Mouse (Mus musculus): Measurements from ENCODE around the gene Tmem265. TPM values are rescaled to one million over a fixed set of nuclear protein-coding genes. Genes with fewer than 3 reads are reported as not detected.

Tmem265 gene
- polyA plus RNA-seq, 1 experiment: not detected

- TF ChIP-seq SRF (IDR thresholded peaks at IDR 0.05; ENCODE audit: control insufficient read depth, insufficient read length, low read depth) (no peak), MYOD1 (IDR thresholded peaks at IDR 0.05; ENCODE audit: control insufficient read depth in 1 of 3, insufficient read length in 2 of 3, low read depth in 2 of 3) (no peak), MAX (IDR thresholded peaks at IDR 0.05; ENCODE audit: low read depth) (no peak), CEBPB (IDR thresholded peaks at IDR 0.05; ENCODE audit: insufficient read depth, poor library complexity, severe bottlenecking) (no peak), REST (IDR thresholded peaks at IDR 0.05; ENCODE audit: insufficient read depth, insufficient read length) (no peak), MYOG (IDR thresholded peaks at IDR 0.05; ENCODE audit: control insufficient read depth in 1 of 3, insufficient read depth in 1 of 3, insufficient read length in 2 of 3, low read depth in 2 of 3) (no peak), TCF12 (IDR thresholded peaks at IDR 0.05; ENCODE audit: insufficient read depth, poor library complexity, severe bottlenecking) (no peak), USF1 (IDR thresholded peaks at IDR 0.05; ENCODE audit: low read depth) (no peak), POLR2AphosphoS2 (IDR thresholded peaks at IDR 0.05; ENCODE audit: insufficient read length, low read depth) (no peak), POLR2A (IDR thresholded peaks at IDR 0.05; ENCODE audit: insufficient read length, low read depth) (no peak), E2F4 (IDR thresholded peaks at IDR 0.05; ENCODE audit: insufficient read depth) (no peak)
- Histone ChIP-seq H3K36me3 (ENCODE audit: control insufficient read depth, insufficient read depth) (peaks cover 10% of the 10 kb centered on the region), H3K27me3 (ENCODE audit: control insufficient read depth, insufficient read depth, insufficient read length) (no peaks in the 10 kb centered on the region)
Observed at GRCm38 (mm10) chr7:127611561-127611960, 50.4 kb downstream of the Tmem265 start.

DNA sequence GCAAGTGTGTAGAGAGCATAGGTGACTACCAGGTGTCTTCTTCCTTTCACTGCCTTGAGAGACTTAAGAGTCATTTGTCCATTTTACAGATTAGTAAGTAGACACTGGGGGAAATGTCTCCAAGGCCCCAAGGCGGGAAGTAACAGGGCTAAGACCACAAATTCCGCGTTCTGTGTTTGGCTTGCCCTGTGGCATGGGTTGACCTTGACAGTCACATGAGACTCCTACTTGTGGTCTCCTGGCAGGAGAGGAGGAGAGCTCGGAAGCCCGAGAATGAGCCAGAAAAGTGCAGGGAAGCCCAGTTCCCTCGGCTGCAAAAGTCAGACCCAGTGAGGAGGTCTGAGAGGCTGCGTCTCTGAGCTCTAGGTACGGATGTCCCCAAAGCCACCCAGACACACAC lies 52.3 kb downstream of the Tmem265 start:
- no peaks in the 10 kb centered on the region for H3K27me3 ChIP-seq (ENCODE audit: control insufficient read depth, insufficient read depth, insufficient read length)
- no peak overlapping the region for H3ac ChIP-seq (ENCODE audit: control insufficient read depth, insufficient read length)
- peaks cover 9% of the 10 kb centered on the region for H3K79me2 ChIP-seq (ENCODE audit: control insufficient read depth, insufficient read depth)
- H3K4me3 ChIP-seq: peak overlapping the region; percentile 80
- TF ChIP-seq CEBPB (IDR thresholded peaks at IDR 0.05; ENCODE audit: insufficient read depth, poor library complexity, severe bottlenecking): no peak
- no peak for TF ChIP-seq MYOG (IDR thresholded peaks at IDR 0.05; ENCODE audit: control insufficient read depth in 1 of 3, insufficient read depth in 1 of 3, insufficient read length in 2 of 3, low read depth in 2 of 3)
- no peak for TF ChIP-seq E2F4 (IDR thresholded peaks at IDR 0.05; ENCODE audit: insufficient read depth)
- TF ChIP-seq MYOD1 (IDR thresholded peaks at IDR 0.05; ENCODE audit: control insufficient read depth in 1 of 3, insufficient read length in 2 of 3, low read depth in 2 of 3): no peak
- no peak for TF ChIP-seq REST (IDR thresholded peaks at IDR 0.05; ENCODE audit: insufficient read depth, insufficient read length)
- TF ChIP-seq TCF3 (IDR thresholded peaks at IDR 0.05; ENCODE audit: insufficient read length, low read depth): no peak
- no peak for TF ChIP-seq USF1 (IDR thresholded peaks at IDR 0.05; ENCODE audit: low read depth)
- no peak for TF ChIP-seq POLR2A (IDR thresholded peaks at IDR 0.05; ENCODE audit: insufficient read length, low read depth)
- TF ChIP-seq POLR2AphosphoS2 (IDR thresholded peaks at IDR 0.05; ENCODE audit: insufficient read length, low read depth): no peak
- peaks cover 10% of the 10 kb centered on the region for H3K36me3 ChIP-seq (ENCODE audit: control insufficient read depth, insufficient read depth)
- peak overlapping the region; percentile 83 for H3K4me2 ChIP-seq (ENCODE audit: low read depth)

More at GRCm38 (mm10) chr7:127611561-127611960, 50.4 kb downstream of the Tmem265 start:
- no peak overlapping the region for H3K4me2 ChIP-seq (ENCODE audit: low read depth)
- no peak overlapping the region for H3K4me3 ChIP-seq
- H3K79me2 ChIP-seq (ENCODE audit: control insufficient read depth, insufficient read depth): peaks cover 9% of the 10 kb centered on the region
- no peak overlapping the region for H3ac ChIP-seq (ENCODE audit: control insufficient read depth, insufficient read length)

DNA sequence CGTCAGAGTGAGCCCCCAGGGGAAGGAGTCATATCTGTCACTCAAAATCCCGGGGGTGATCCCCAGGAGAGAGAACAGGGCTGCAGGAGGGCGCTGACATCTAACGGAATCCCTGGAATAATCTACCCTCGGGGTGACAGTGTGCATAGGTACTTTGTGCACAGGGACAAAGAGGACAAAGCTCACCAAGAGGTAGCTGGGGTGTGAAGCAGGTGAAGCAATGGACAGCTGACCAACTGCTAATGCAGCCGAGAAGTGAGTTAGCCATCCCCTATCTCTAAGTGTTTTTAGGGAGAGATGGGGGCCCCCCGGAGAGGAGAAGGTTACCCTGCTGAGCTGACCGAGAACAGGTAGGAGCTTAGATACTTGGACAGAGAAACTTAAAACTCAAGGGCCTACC lies 52.9 kb downstream of the Tmem265 start:
- H3K4me3 ChIP-seq: peak overlapping the region; percentile 80
- peaks cover 9% of the 10 kb centered on the region for H3K79me2 ChIP-seq (ENCODE audit: control insufficient read depth, insufficient read depth)
- no peak for TF ChIP-seq TCF3 (IDR thresholded peaks at IDR 0.05; ENCODE audit: insufficient read length, low read depth)
- TF ChIP-seq TCF12 (IDR thresholded peaks at IDR 0.05; ENCODE audit: insufficient read depth, poor library complexity, severe bottlenecking): no peak
- no peak for TF ChIP-seq MAX (IDR thresholded peaks at IDR 0.05; ENCODE audit: low read depth)
- TF ChIP-seq SRF (IDR thresholded peaks at IDR 0.05; ENCODE audit: control insufficient read depth, insufficient read length, low read depth): no peak
- peak overlapping the region; percentile 83 for H3K4me2 ChIP-seq (ENCODE audit: low read depth)
- peaks cover 10% of the 10 kb centered on the region for H3K36me3 ChIP-seq (ENCODE audit: control insufficient read depth, insufficient read depth)
- no peaks in the 10 kb centered on the region for H3K27me3 ChIP-seq (ENCODE audit: control insufficient read depth, insufficient read depth, insufficient read length)
- peak overlapping the region; percentile 59 for H3ac ChIP-seq (ENCODE audit: control insufficient read depth, insufficient read length)

DNA sequence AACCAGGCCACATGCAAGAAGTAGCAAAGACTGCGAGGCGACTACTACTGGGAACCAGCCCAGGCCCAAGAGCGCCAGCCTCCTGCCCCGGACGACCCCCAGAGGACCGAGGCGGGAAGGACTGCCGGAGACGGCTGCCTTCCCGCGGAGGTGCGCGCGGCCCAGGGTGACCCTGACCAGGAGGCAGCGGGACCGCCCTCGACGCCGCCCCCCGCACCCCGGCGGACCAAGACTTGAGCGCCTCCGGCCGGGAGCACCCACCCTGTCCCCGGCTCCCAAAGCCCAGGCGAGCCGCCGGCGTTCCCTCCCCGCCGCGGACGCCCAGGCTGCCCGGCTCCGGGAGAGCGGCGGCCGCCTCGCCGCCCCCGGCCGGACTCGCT lies 53.3 kb downstream of the Tmem265 start:
- Histone ChIP-seq H3K4me3 (peak overlapping the region; percentile 80), H3K27me3 (ENCODE audit: control insufficient read depth, insufficient read depth, insufficient read length) (no peaks in the 10 kb centered on the region), H3K4me2 (ENCODE audit: low read depth) (peak overlapping the region; percentile 83), H3ac (ENCODE audit: control insufficient read depth, insufficient read length) (peak overlapping the region; percentile 59), H3K36me3 (ENCODE audit: control insufficient read depth, insufficient read depth) (peaks cover 8% of the 10 kb centered on the region), H3K79me2 (ENCODE audit: control insufficient read depth, insufficient read depth) (peaks cover 9% of the 10 kb centered on the region)
- TF ChIP-seq MYOG (IDR thresholded peaks at IDR 0.05; ENCODE audit: control insufficient read depth in 1 of 3, insufficient read depth in 1 of 3, insufficient read length in 2 of 3, low read depth in 2 of 3) (no peak), SRF (IDR thresholded peaks at IDR 0.05; ENCODE audit: control insufficient read depth, insufficient read length, low read depth) (no peak), MYOD1 (IDR thresholded peaks at IDR 0.05; ENCODE audit: control insufficient read depth in 1 of 3, insufficient read length in 2 of 3, low read depth in 2 of 3) (no peak), TCF12 (IDR thresholded peaks at IDR 0.05; ENCODE audit: insufficient read depth, poor library complexity, severe bottlenecking) (no peak), CEBPB (IDR thresholded peaks at IDR 0.05; ENCODE audit: insufficient read depth, poor library complexity, severe bottlenecking) (no peak), MAX (IDR thresholded peaks at IDR 0.05; ENCODE audit: low read depth) (no peak), TCF3 (IDR thresholded peaks at IDR 0.05; ENCODE audit: insufficient read length, low read depth) (no peak), POLR2AphosphoS2 (IDR thresholded peaks at IDR 0.05; ENCODE audit: insufficient read length, low read depth) (no peak), E2F4 (IDR thresholded peaks at IDR 0.05; ENCODE audit: insufficient read depth) (no peak), USF1 (IDR thresholded peaks at IDR 0.05; ENCODE audit: low read depth) (no peak), POLR2A (IDR thresholded peaks at IDR 0.05; ENCODE audit: insufficient read length, low read depth) (no peak), REST (IDR thresholded peaks at IDR 0.05; ENCODE audit: insufficient read depth, insufficient read length) (no peak)
